Mouse (Mus musculus) large intestine, adult 2 months (tissue): ENCODE measurements around the gene Tmem251. TPM values are rescaled to one million over a fixed set of nuclear protein-coding genes. Genes with fewer than 3 reads are reported as not detected.

ENCODE experiments used
- DNase-seq: peaks from one replicate; pipeline ENCODE4 v3.0.0-alpha.2; 2012; ENCODE audit warnings: low read depth, low spot score
- WGBS: fragments of 180-500 bp; shearing (Covaris S2); methylation state at CpG from one replicate; pipeline ENCODE4 v1.1.7; 2018; 5-methylcytosine and 5-hydroxymethylcytosine counted together
- polyA plus RNA-seq: library from polyadenylated mRNA; depleted of rRNA; stranded (reverse); fragments of >200 nt; gene quantifications from 2 replicates; pipeline ENCODE4 v1.2.3, GENCODE M21; 2012

Gene Tmem251
- polyA plus RNA-seq, 1 experiment = 2.8 TPM

DNA sequence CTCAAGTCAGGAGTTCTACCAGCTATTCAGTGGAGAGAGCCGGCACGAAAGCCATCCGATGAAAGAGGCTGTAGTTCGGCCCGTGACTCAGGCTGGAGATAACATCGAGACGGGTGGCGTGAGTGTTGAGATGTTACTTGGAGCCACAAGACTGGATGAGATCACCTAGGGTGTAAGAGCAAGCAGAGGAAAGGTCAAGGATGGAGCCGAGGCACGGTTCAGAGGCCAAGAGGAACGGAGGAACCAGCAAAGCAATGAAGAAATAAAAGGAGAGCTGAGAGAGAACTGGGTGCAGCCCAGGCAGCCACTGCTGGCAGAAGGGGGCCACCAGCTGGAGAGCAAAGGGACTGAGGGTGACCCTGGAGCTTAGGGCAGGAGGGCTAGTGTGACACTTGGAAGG is 35.3 kb upstream of the Tmem251 start:
- WGBS = 49% methylated on average over 11 of the region's 11 CpGs
- DNase-seq = no peak

DNA sequence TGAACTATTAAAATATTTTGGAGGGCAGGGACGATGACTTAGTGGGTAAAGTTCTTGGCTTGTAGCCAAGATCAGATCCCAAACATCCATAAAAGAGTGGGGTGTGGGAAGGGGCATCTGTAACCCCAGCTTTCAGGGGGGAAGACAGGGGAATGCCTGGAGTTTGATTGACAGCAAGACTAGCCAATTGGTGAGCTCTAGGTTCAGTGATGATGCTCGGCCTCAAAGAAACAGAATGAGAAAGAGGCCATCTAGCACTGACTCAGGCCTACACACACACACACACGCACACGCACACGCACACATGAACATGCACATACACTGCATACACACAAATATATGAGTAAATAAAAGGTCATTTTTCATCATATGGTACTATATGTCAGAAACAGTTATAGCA is 33.7 kb upstream of the Tmem251 start:
- DNase-seq = no peak
- 85% methylated on average over 5 of the region's 5 CpGs for WGBS

DNA sequence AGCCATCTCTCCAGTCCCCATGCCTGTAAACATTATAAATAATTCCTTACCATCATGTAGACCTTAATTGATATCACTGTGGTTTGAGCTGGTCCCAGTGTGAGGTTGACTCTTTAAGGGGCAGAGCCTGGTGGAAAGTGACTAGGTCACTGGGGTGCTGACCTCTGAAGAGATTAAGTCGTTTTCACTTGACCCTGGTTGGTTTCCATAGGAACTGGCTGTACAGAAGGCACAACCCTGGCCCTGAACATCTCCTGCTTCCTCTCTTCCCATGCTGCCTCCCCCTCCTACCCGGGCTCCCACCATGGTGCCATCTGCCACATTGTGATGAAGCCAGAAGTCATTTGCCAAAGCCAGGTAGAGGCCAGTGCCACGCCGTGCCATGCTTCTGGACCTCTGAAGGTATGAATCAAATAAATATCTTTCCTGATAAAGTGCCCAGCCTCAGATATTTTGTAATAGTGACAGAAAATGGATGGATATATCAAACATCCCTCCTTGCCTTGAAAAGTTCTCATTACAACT is 32.6 kb upstream of the Tmem251 start:
- no peak for DNase-seq
- 73% methylated on average over 4 of the region's 4 CpGs for WGBS

DNA sequence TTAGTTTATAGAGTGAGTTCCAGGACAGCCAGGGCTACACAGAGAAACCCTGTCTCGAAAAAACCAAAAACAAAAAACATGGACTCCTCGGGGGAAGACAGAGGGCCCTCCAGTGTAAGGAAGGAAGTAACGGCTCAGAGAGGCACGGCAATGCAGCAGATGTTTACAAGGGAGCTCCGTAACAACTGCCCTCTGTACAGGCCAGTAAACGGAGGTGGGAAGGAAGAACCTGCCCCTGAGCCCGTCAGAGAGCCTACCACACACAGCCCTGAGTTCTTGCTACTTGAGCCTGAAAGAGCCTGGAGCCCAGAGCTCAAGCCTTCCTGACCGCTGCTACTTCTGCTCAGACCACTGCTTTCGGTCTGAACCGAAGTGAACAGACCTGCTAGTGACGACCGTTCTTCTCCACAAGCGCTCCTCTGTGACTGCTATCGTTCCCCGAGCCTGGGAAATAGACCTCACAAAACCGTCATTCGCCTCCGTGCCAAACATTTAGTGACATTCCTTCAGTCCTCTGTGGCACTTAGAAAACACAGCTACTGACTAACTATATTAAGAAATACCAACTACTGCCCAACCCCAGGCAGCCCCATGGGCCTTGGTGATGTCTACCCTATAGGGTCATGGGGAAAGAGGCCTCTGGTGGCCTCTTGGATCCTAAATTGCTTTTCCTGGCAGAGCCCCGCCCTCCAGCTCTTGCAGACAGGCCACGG is 30.3 kb upstream of the Tmem251 start:
- 41% methylated on average over 20 of the region's 20 CpGs for WGBS

DNA sequence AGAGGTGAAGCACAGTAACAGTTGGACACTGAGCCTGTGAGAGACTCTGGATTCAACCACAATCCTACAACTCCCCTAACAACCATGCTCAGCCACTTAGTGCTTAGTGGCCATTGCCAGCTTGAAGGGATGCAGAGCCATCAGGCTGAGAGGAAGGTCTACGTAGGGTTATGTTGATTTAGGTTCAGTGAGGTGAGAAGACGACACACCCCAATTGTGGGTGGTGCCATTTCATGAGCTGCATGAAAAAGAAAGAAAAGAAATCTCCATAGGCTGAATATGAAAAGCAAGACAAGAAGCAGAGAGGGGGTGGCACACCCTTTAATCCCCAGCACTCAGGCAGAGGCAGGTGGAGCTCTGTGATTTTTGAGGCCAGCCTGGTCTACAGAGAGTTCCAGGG is 29.4 kb upstream of the Tmem251 start:
- WGBS = 48% methylated on average over 2 of the region's 2 CpGs
- no peak for DNase-seq

More for the DNA sequence above, 30.3 kb upstream of the Tmem251 start:
- DNase-seq = no peak

DNA sequence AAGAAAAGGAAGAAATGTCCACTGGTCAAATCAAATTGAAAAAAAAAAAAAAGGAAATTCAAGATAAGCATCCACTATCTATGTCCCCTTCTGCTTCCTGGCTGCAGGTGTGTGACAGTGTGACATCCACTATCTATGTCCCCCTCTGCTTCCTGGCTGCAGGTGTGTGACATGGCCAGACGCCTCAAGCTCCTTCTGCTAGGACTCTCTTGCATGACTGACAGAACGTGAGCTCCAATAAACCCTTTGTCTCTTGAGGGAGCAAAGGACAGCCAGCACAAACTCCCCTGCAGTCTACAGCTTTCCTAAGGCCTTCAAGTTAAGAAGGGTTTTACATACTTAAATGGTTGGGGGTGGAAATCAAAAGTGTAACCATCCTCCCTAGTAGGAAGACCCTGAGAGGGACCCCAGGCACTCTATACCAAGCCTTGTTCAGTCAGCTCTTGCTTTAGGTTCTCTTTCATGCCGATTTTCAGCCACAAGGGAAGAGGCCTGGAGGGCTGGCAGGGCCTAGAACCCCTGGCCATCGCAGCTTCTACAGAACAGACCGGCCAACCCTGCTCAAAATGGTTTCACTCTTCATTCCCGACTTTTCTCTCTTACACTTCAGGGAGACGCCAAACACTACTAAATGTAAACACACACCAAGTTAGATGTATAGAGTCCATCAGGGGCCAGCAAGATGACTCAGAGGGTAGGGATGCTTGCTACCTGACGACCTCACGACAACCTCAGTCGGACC is 28.7 kb upstream of the Tmem251 start:
- DNase-seq = no peak
- 85% methylated on average over 10 of the region's 10 CpGs for WGBS

DNA sequence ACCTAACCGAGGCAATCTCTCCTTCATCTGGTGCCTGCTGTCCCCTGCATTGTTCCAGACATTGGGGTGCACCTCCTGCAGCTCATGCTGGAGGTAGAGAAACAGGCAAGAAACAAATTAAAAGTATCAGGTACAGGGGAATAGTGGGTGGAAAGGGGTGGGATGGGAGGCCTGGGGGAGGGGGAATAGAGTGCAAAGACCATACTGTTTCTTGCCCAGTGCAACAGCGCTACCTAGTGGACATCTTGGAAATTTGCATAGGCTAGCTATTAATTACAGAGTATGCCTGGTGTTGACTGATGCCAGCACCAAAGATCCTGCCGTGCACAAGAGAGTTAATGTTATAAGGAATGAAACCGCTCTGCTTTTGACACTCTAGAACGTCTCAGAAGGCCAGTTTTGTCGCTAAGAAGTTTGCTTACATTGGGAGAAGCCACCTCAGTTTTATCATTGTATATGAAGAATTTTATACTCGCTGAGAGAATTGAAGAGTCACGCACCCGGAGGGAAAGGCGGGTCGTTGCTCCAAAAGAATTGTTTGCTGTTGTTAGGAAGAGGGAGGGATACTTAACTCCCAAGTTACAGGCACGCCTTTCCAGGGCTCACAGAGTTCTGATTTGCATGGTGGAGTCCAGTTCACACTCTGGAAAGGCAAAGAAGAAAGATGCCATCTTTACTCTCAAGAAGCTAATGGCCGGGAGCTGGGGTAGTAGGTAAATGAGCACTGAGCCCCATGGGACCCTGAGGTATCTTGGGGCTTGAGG is 23.8 kb upstream of the Tmem251 start:
- WGBS = 19% methylated on average over 13 of the region's 13 CpGs
- no peak for DNase-seq

DNA sequence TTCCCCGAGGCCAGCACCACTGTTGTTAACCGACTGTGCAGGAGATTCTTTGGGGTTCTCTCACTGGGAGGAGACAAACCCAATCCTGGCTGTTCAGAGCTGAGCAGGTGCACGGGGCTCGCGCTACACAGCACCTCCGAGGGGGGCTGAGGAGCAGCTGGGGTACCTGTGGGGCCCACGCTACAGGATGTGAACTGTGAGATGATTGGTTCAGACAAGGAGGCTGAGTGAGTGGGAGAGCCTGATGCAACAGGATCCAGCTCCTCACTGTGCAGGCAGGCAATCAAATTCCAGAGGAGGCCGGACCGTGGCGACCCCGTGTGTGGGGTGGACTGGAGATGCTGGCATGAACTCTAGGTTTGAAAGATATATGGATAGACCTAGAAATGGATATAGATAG is 21.1 kb upstream of the Tmem251 start:
- WGBS = 74% methylated on average over 11 of the region's 11 CpGs
- no peak for DNase-seq

DNA sequence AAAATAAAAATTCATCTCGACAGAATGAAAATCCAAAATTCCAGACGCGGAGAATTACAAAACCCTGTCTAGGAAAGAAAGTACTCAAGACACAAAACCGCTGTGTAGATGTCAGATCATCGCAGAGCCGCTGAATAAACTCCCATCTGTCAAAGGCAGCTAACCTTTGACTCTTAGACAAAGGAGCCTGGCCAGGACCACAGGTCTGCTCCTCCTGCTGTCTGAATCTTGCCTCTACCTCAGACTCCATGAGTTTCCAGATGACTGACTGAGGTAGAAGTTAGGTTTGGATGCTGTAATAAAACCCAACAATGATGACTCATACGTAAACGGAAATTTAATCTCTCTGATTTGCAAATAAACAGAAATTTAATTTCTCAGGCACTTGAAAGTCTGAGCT is 20.6 kb upstream of the Tmem251 start:
- no peak for DNase-seq
- WGBS = 69% methylated on average over 8 of the region's 8 CpGs

DNA sequence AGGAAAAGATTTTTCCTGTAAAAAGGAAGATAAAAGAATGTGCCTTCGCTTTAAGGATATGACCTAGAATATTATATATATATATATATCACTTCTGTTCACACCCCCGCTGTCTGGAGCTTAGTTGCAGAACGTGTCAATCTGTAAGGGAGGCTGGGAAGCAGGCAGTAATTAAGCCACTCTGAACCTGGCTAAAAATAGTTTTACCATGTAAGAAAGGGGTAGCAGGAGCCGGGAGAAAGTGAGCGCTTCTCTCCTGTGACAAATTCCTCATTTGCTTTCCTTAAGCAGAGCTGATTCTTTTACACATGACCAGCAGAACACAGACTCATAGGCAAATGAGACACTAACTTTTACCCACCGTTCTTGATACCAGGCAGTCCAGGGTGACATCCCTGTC is 19.7 kb upstream of the Tmem251 start:
- 77% methylated on average over 6 of the region's 6 CpGs for WGBS
- no peak for DNase-seq

DNA sequence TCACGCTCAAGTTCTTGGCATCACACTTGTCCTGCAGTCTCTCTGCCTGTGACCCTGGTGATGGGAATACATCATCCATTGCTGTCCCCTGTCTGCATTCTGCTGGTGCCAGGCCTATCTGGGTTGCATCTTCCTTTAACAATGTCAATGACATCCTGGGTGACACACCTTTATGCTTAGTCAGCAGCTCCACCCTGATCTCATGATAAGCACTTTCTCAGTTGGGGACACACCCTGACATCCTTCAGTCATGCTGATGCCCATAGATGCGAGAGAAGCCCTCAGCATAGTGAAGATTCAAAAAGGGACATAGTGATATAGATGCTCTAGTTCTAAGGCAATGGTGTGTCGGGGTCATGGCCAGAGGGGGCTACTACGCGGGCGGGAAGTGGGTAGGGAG is 18.4 kb upstream of the Tmem251 start:
- 86% methylated on average over 6 of the region's 6 CpGs for WGBS
- DNase-seq = no peak

DNA sequence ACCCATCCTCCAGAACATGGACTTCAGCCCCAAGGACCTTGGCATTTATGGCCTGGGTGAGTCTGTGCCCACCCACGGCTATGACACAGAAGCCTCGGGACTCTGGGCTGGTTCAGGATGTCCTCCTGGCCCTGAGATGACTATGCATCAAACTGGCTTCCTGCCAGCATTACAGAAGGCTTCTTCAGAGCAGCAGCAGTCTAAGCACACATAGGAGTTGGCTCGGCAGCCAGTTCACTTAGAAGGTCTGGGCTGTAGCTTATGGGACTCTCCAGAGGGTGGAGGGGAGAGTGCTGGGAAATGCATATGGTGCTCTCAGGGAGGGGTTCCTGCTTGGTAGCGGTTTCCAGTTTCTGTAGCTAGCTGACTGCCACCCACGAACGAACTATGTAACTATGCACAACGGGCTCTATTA is 17.8 kb upstream of the Tmem251 start:
- 44% methylated on average over 7 of the region's 7 CpGs for WGBS
- DNase-seq = no peak

DNA sequence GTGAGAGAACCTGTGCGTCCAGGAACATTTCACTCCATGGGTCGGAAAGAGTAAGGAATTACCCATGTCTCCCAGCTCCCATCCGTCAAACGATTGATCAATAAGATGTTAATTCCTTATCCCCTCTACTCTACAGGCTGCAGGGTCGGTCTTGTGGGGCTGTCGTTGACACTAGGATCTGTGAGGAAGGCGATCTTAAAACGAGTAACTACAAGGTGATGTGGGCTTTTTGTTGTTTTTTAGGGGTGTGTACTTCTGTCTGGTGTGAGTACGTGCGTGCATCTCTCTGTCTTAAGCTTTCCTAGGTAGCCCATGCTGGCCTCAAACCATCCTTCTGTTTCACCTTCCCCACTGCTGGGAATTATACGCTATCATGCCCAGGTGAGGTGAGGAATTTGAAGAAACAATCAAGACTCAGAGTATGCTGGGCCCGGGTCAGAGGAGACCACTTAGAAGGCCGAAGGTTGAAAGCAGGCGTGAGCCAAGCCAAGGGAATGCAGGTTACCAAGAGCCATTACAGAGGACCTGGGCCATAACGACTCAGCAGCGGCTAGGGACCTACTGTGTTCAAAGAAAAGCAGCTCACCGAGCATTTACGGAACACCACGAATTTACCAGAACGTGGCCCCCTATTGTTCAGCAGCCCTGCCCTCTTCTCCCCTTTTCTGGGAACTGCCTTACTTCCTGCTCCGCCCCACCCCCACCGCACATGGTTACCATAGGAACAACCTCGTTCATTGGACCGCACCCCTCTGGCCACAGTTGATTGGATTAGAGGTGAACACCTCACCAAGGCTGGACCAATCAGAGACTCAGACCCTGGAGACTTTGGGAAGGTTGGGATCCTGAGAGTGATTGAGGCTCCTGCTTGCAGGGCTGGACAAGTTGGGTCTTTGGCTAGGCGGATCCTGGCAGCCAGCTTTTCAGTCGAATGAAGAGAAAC is 13.4 kb upstream of the Tmem251 start:
- WGBS = 36% methylated on average over 26 of the region's 26 CpGs
- DNase-seq = no peak

DNA sequence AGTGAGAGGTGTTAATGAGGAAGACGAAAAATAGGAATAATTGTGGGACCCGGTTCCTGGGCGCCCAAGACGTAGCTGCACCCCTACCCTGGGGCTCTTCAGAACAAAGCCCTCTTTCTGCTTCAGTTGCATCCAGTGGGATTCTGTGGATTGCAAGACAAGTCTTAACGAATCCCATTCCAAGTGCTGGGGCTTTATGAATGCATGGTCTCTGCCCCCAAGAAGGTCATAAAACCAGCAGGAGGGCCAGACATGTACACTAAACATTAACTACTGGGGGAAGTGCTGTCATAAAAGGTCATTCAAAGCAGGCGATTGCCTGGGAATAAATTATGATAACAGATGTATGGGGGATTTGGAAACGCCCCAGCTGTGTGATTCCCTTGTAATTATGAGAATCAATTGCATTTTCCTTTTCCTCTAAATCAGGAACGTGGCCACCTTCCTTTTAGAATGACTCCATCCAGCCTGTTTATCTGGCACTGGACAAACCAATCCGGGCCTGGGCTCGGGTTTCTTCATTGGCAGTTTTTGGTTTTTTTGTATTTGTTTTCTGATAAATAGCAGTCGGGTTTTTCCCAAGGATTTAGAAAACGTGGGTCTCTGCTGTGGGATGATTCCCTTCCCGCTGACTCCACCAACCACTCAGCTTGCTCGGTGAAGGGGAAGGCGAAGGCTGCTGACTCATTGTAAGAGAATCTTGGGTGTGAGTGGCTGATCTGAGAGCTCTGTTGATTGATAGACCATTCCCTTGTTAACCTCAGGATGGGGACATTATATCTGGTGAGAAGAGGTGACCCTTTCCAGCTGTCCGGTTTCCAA is 12.6 kb upstream of the Tmem251 start:
- 10% methylated on average over 16 of the region's 16 CpGs for WGBS
- DNase-seq = no peak

DNA sequence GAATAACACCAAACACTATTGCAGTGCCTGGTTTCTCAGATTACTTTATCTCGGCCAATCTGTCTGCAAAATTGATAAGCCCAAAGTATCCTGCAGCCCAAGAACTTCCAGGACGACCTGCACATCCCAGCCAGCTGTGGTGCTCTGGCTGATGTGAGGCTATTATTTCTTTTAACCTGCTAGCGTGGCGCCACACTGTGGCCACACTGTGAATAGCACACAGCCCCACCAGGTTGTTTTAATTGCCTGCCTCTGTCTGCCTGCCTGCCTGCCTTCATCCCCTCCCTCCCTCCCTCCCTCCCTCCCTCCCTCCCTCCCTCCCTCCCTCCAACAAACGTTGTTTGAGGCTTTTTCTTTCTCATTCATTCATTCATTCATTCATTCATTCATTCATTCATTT is 10.2 kb upstream of the Tmem251 start:
- WGBS = 10% methylated on average over 4 of the region's 5 CpGs
- no peak for DNase-seq

DNA sequence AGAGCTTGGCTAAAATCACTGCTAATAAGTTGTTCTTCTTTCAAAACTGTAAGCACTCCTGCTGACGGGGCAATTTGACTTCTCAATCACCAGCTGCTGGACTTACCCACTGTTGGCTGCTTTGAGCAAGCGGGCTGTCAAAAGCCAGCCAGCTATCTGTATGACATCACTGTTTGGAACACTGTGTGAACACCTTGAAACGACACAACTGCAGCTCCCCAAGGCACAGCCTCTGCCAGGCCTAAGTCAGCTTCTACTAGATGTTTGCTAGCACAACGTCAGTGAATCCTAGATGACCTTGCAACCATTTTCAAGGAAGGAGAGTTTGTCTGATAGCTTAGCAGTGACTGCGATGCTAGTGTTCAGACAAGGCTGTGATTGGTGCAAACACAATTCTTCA is 4.5 kb upstream of the Tmem251 start:
- WGBS = 71% methylated on average over 5 of the region's 5 CpGs

DNA sequence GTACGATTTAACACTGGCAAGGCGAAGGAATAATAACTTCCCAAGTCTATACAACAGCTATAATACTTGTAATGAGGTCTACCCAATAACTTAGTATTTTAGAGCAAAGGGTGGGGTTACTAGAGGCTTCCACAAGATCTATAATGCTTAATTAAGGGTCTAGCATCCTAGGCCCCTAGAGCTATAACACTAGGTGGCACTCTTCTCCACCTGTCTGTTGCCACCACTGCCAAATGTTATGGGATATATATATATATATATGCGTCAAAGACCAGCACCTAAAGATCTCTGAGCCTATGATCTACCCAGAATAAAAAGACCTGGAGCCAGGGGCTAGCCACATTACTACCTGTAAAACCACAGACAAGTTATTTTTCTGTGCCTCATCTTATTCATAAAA is 3.3 kb upstream of the Tmem251 start:
- 62% methylated on average over 3 of the region's 3 CpGs for WGBS
- no peak for DNase-seq

More for the DNA sequence above, 4.5 kb upstream of the Tmem251 start:
- DNase-seq = no peak

DNA sequence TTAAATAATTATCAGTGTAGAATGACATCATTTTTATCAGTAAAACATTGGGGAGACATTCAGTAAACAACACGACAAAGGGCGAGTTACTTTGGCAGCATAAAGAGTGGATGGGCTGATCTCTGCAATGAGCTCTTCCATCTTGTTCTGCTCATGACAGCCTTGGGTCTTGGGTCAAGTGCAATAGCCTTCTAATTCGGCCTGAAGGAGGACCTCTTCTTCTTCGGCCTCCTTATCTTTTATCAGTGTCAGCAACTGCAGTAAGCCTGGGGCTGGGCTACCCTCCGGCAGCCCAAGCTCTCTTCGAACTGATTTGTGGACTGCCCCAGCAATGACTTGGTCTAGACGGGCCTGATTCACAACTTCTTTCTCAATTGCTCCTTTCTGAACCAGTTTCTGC is 1.5 kb upstream of the Tmem251 start:
- 89% methylated on average over 7 of the region's 7 CpGs for WGBS

More for the DNA sequence above, 1.5 kb upstream of the Tmem251 start:
- DNase-seq = no peak
